Mouse (Mus musculus) kidney, adult 2 months (tissue): ENCODE data around the gene Ewsr1. TPM values are rescaled to one million over a fixed set of nuclear protein-coding genes. Genes with fewer than 3 reads are reported as not detected.
A peak's percentile ranks its signal among the peaks of the same experiment; 100 is the strongest.

Source experiments
- DNase-seq: peaks from one replicate; pipeline ENCODE4 v3.0.0; 2021
- H3K27ac ChIP-seq: fragments of 200-500 bp; 2 replicates; pipeline ENCODE4 v1.5.1; 2012; ENCODE audit warnings: low read depth, low read length, control low read depth, inconsistent platforms; ENCODE audit not compliant: insufficient read depth
- H3K27me3 ChIP-seq: fragments of 200-500 bp; replicated peaks from 2 replicates; pipeline ENCODE4 v1.6.1; 2012; ENCODE audit warnings: mild to moderate bottlenecking, moderate library complexity, low read length, inconsistent platforms; ENCODE audit not compliant: control insufficient read depth, insufficient read depth
- H3K36me3 ChIP-seq: fragments of 200-500 bp; 2 replicates; pipeline ENCODE4 v1.6.1; 2012; ENCODE audit warnings: mild to moderate bottlenecking, moderate library complexity, low read length, inconsistent platforms; ENCODE audit not compliant: control insufficient read depth, insufficient read depth
- H3K4me1 ChIP-seq: fragments of 200-500 bp; 2 replicates; pipeline ENCODE4 v1.6.1; 2011; ENCODE audit warnings: low read length; ENCODE audit not compliant: control insufficient read depth, insufficient read depth
- H3K4me3 ChIP-seq: fragments of 200-500 bp; 2 replicates; pipeline ENCODE4 v1.5.1; 2011; ENCODE audit warnings: mild to moderate bottlenecking, low read depth, low read length, control low read depth; ENCODE audit not compliant: insufficient read depth
- CTCF ChIP-seq: fragments of 200-500 bp; conservative IDR thresholded peaks from 2 replicates; pipeline ENCODE4 v1.5.1; 2011; ENCODE audit warnings: low read depth, mild to moderate bottlenecking, control low read depth, low read length, moderate library complexity, mixed read lengths; ENCODE audit not compliant: insufficient read depth, insufficient read length
- POLR2A ChIP-seq: fragments of 200-500 bp; IDR thresholded peaks from one replicate; pipeline ENCODE4 v1.6.1; 2011; ENCODE audit warnings: low read depth, low read length, control low read depth
- WGBS: fragments of 180-500 bp; shearing (Covaris S2); methylation state at CpG from one replicate; pipeline ENCODE4 v1.1.7; 2018; 5-methylcytosine and 5-hydroxymethylcytosine counted together
- polyA plus RNA-seq: library from polyadenylated mRNA; depleted of rRNA; stranded (reverse); fragments of >200 nt; gene quantifications from 2 replicates; pipeline ENCODE4 v1.2.3, GENCODE M21; 2012

Ewsr1 gene
- polyA plus RNA-seq, 1 experiment = 218 TPM

DNA sequence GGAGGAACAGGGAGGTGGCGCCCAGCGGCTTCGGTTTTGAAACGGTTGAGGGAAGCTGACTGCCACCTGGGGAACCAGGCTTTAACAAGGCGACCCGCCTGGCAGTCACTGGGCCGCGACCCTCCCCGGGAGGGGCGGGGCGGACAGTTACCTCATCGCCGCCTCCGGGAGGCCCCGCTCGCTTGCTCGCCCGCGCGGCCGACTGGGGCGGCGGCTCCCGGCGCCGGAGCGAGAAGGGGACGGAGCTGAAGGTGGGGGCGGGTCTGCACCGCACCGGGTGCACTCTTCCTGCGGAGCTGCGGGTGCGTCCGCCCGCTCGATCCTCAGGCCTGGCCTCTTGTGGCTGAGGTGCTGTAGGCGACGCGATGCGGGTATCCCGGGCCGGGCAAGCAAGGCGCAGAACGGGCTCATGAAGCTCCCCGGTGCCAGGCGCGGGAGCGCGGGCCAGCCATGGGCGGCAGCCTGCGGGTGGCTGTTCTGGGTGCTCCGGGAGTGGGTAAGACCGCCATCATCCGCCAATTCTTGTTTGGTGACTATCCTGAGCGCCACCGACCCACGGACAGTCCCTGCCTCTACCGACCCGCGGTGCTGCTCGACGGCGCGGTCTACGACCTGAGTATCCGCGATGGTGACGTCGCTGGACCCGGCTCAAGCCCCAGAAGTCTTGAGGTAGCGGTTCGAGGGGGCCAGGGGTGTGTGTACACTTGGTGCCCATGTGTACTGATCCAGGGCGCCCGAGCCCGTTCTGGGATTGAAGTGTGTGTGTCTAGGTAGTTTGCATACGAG, 41.0 kb downstream of the Ewsr1 start, which contains the start of gene Rasl10a:
Rasl10a (plus strand) TSS at position 273 of the 786 bp plus-strand sequence.
- Histone ChIP-seq H3K4me3 (peak within 1 kb of the TSS; percentile 57), H3K36me3 (no peaks in the 10 kb centered on the region), H3K27me3 (no peaks in the 10 kb centered on the region), H3K4me1 (peaks cover 6% of the 10 kb centered on the region; the same call in 1 of the 2 replicates), H3K27ac (no peak within 1 kb of the TSS)
- TF ChIP-seq POLR2A = no peak
- TF ChIP-seq CTCF = no peak
- DNase-seq = peak; percentile 68
- 1% methylated on average over 77 of the region's 77 CpGs for WGBS

DNA sequence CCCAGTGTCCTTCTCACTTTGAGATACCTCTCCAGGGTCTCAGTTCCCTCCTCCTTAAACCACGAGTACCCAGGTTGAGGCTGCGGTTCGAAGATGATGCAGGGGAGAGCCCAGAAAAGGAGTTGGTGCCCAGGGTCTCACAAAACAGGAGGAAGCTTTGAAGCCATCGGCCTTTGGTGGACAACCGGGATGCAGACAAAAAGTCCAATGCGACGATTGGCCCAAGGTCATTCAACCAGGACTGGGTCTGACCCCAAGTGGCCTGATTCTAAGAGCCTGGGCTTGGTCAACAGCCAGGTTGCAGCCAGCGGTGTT, 41.6 kb downstream of the Ewsr1 start:
- no peaks in the 10 kb centered on the region for H3K36me3 ChIP-seq
- peaks cover 6% of the 10 kb centered on the region; the same call in 1 of the 2 replicates for H3K4me1 ChIP-seq
- 37% methylated on average over 8 of the region's 8 CpGs for WGBS
- TF ChIP-seq POLR2A (no peak), CTCF (no peak)
- H3K27me3 ChIP-seq = no peaks in the 10 kb centered on the region
- H3K27ac ChIP-seq = no peak overlapping the region
- H3K4me3 ChIP-seq = peak overlapping the region; percentile 57; the same call in 1 of the 2 replicates
- no peak for DNase-seq

DNA sequence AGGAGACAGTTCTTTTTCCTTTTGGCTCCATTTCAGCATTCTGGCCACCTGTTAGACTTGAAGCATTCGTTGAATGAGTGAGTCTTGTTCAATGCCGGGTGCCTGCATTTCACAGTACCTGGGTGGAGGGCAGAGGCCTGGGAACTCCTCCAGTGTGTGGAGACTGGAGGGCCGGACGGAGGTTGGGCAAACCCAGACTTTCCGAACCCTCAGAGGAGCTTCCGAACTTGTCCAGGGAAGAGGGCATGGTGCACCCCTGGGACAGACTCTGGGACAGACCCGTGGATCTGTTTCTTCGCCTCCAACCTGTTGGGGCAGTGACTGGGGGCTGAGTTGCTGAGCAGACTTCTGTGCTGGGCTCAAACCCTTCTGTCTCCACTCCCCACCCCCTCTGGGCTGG, 42.0 kb downstream of the Ewsr1 start:
- Histone ChIP-seq H3K4me1 (peaks cover 3% of the 10 kb centered on the region; the same call in 1 of the 2 replicates), H3K36me3 (no peaks in the 10 kb centered on the region), H3K27me3 (no peaks in the 10 kb centered on the region), H3K27ac (no peak overlapping the region), H3K4me3 (no peak overlapping the region)
- no peak for DNase-seq
- TF ChIP-seq POLR2A (no peak), CTCF (no peak)
- 80% methylated on average over 8 of the region's 8 CpGs for WGBS

DNA sequence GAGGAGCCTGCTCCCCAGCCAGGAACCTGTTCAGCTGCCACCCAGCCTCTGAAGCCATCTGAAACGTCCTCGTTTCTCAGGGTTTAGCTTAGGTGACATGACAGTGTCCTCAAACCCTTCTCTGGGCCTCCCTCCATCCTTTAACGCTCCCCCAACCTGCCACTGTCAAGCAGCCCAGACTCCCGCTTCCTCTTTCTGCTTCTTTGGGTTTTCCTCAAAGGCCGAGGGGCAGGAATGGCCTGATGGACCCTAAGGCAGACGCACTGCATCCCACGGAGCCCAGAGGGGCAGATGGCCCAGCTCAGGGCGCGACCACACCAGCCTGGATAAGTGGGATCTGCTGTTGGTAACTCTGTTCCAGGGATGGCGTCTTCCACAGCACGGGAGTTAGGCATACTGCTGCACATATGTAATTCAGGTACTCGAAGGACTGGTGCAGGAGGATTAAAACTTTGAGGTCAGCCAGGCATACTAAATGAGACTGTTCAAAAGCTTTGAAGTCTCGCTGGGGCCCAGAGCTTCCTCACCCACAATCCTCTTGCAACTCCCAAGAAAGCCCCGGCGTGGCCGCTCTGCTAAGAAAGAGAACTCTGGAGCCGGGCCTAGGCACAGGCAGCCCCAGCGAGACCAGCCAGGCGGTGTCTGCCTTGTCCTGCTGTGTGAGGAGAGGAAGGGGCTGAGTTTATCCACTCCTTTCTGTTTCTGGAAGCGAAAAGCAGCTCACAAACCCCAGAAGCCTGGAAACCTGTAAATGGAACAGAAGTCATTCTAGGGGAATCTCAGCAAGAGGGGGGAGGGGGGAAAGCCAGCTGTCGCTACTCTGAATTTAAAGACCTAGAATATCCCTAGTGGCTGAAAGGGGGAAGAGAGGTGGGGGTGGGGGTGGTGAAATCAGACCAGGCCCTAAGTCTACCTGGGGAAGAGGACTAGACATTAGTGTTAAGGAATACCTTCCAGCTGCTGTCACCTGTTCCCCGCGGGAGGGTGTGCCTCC, 42.8 kb downstream of the Ewsr1 start:
- TF ChIP-seq POLR2A (no peak), CTCF (no peak)
- no peaks in the 10 kb centered on the region for H3K27me3 ChIP-seq
- H3K27ac ChIP-seq = no peak overlapping the region
- DNase-seq = no peak
- WGBS = 79% methylated on average over 23 of the region's 23 CpGs
- no peaks in the 10 kb centered on the region for H3K36me3 ChIP-seq
- peaks cover 2% of the 10 kb centered on the region; the same call in 1 of the 2 replicates for H3K4me1 ChIP-seq
- H3K4me3 ChIP-seq = no peak overlapping the region

- peaks cover 2% of the 10 kb centered on the region; the same call in 1 of the 2 replicates for H3K4me1 ChIP-seq
- 62% methylated on average over 6 of the region's 6 CpGs for WGBS
- no peaks in the 10 kb centered on the region for H3K27me3 ChIP-seq
- H3K4me3 ChIP-seq = no peak overlapping the region
- DNase-seq = peak; percentile 71
- no peak overlapping the region for H3K27ac ChIP-seq
- TF ChIP-seq CTCF = no peak
- TF ChIP-seq POLR2A = no peak
- H3K36me3 ChIP-seq = no peaks in the 10 kb centered on the region
Measured at GRCm38 (mm10) chr11:5054874-5055273, 44.2 kb downstream of the Ewsr1 start.

- TF ChIP-seq POLR2A (no peak), CTCF (no peak)
- 87% methylated on average over 14 of the region's 14 CpGs for WGBS
- no peak overlapping the region for H3K27ac ChIP-seq
Measured at GRCm38 (mm10) chr11:5054151-5054550, 44.9 kb downstream of the Ewsr1 start.

DNA sequence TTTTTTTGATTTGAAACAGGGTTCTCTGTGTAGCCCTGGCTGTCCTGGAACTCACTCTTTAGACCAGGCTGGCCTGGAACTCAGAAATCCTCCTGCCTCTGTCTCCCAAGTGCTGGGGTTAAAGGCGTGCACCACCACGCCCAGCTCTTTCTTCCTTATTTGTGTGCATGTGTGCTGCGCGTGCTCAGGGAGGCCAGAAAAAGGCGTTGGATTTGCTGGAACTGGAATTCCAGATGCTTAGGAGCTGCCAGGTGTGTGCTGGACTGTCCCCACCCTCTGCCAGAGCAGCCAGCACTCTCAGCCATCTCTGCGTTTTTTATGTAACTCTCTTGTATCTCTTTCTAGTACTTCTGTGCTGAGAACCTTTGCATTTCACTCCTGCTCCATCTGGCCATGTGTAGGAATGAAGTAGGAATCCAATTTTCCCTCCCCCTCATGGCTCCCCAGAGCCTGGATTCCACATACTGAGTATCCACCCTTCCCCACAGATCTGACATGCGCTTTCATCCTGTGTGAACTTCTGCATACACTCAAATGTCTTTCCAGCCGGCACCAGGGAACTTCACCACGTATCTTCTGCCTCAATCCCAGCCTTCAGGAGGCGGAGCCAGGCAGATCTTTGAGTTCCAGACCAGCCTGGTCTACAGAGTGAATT, 46.7 kb downstream of the Ewsr1 start:
- WGBS = 81% methylated on average over 10 of the region's 10 CpGs
- Histone ChIP-seq H3K27me3 (no peaks in the 10 kb centered on the region), H3K27ac (no peak overlapping the region), H3K36me3 (no peaks in the 10 kb centered on the region), H3K4me1 (no peaks in the 10 kb centered on the region), H3K4me3 (no peak overlapping the region)
- TF ChIP-seq CTCF (no peak), POLR2A (no peak)
- DNase-seq = no peak

More at GRCm38 (mm10) chr11:5054151-5054550, 44.9 kb downstream of the Ewsr1 start:
- H3K36me3 ChIP-seq = no peaks in the 10 kb centered on the region
- no peak overlapping the region for H3K4me3 ChIP-seq
- H3K27me3 ChIP-seq = no peaks in the 10 kb centered on the region
- H3K4me1 ChIP-seq = peaks cover 2% of the 10 kb centered on the region; the same call in 1 of the 2 replicates
- DNase-seq = no peak
